Mouse (Mus musculus): Measurements from ENCODE around the gene Man1a.

Gene Man1a

DNA sequence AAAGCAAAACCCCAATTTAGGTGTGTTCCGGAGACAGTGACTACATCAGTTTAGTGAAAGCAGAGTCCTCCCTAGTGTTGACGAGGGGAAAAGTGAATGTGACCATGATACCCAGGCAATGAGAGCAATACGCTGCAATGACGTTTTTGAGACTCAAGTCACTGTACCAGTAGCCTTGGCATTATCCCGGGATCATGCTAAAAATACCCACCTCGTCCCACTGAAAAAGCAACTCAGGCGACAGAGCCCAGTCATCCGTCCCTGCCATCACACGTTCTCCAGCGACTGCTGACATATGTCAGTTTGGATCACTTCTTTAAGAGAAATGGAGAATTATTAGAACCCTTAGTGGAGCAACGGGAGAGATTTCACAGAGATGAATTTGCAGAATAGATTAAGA is 13.6 kb downstream of the Man1a start:
- in situ Hi-C loops (cut with MboI; ENCODE audit: low sequenced_read_pairs): no loop called here

DNA sequence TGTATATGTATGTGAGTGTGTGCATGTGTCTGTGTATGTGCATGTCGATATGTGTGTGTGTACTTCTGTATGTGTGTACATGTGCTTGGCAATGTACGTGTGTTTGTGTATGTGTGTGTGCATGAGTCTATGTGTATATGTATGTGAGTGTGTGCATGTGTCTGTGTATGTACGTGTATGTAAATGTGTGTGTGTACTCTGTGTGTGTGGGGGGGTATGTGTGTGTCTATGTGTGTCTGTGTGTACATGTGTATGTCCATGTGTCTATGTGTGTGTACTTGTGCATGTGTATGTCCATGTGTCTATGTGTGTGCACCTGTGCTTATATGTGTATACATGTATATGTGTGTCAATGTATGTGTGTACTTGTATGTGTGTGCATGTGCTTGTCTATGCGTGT is 15.2 kb downstream of the Man1a start:
- in situ Hi-C loops (cut with MboI; ENCODE audit: low sequenced_read_pairs): no loop called here

- in situ Hi-C loops (cut with MboI; ENCODE audit: low sequenced_read_pairs): no loop called here
These were observed 15.8 kb downstream of the Man1a start for GRCm38 (mm10) chr10:54060587-54060986.

DNA sequence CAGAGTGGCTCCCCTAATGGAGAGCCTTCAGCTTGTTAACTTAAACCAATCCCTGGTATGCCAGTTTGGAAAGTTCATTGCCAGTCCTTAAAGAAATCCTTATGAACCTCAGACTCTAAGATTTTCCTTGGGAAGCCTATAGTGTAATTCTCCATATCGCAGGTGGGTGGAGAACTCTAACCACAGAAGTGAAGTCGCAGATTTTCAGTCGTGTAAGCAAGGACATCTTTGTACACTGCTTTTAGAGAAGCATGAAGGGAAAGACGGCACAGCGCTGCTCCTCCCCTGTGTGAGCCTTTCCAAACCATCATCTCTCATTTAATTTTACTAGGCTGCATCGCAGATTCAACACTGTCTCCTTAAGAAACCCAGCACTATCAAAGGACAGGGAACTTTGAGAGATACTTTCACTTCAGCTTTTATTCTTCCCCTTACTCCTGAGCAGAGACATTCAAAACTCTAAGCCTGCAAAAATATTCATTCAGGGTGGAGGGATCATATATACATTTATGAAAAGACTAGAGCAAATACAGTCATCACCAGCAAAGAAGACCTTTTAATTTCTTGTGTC is 16.6 kb downstream of the Man1a start:
- in situ Hi-C loops (cut with MboI; ENCODE audit: low sequenced_read_pairs): no loop called here

DNA sequence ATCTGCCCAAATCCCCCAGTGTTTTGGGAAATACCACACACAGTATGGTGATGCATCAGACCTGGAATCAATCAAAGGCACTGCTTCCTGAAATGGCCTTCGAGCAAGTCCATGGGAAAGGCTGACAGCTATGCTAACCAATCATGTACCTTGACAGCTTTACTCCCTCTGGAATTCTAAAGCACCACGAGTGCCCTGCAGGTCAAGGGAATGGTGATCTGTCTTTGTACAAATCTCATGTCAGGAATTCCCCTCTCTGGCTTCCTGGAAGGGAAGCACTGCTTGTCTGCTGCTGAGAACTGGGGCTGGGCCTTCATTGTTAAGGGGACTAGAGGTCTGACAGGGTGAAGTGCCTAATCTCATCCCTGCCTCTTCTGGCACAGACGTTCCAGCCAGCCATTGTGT is 17.3 kb downstream of the Man1a start:
- in situ Hi-C loops (cut with MboI; ENCODE audit: low sequenced_read_pairs): no loop called here

DNA sequence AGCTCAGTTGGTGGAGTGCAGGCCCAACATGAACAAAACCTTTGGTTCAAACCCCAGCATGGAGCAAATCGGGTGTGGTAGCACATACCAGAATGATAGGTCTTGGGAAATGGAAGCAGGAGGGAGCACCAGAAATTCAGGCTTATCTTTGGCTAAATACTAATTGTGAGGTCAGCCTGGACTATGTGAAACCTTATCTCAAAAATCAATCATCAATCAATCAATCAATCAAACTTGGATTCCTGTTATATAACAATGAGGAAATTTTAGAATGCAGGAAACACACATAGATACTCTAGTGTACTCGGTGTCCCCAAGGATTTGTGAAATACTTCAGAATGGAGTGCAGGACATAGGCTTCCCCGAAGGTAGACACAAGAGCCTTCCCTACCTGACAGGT is 17.8 kb downstream of the Man1a start:
- in situ Hi-C loops (cut with MboI; ENCODE audit: low sequenced_read_pairs): no loop called here

GRCm38 (mm10) chr10:54054188-54054587 is 22.2 kb downstream of the Man1a start:
- in situ Hi-C loops (cut with MboI; ENCODE audit: low sequenced_read_pairs): no loop called here

DNA sequence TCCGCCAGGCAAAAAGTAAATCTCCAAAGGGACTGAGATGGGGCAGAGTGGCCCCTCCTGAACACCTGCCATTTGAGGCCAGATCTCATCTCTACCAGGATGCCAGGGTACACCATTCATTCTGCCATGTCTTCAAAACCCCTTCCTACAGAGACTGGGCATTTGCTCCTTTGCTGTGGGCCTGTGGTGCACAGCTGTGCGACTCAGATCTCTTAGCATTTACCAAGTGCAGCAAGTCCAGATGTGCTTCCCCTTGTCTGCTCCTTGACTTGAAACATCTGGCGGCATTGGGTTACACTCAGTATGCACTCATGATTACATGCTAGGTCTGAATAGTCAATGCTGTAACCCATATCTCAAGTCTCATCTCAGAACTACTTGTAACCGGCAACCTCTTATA is 28.5 kb downstream of the Man1a start:
- in situ Hi-C loops (cut with MboI; ENCODE audit: low sequenced_read_pairs): no loop called here

GRCm38 (mm10) chr10:54043358-54043757 is 33.1 kb downstream of the Man1a start:
- in situ Hi-C loops (cut with MboI; ENCODE audit: low sequenced_read_pairs): no loop called here

- in situ Hi-C loops (cut with MboI; ENCODE audit: low sequenced_read_pairs): no loop called here
These were observed 34.1 kb downstream of the Man1a start for GRCm38 (mm10) chr10:54042212-54042840.

DNA sequence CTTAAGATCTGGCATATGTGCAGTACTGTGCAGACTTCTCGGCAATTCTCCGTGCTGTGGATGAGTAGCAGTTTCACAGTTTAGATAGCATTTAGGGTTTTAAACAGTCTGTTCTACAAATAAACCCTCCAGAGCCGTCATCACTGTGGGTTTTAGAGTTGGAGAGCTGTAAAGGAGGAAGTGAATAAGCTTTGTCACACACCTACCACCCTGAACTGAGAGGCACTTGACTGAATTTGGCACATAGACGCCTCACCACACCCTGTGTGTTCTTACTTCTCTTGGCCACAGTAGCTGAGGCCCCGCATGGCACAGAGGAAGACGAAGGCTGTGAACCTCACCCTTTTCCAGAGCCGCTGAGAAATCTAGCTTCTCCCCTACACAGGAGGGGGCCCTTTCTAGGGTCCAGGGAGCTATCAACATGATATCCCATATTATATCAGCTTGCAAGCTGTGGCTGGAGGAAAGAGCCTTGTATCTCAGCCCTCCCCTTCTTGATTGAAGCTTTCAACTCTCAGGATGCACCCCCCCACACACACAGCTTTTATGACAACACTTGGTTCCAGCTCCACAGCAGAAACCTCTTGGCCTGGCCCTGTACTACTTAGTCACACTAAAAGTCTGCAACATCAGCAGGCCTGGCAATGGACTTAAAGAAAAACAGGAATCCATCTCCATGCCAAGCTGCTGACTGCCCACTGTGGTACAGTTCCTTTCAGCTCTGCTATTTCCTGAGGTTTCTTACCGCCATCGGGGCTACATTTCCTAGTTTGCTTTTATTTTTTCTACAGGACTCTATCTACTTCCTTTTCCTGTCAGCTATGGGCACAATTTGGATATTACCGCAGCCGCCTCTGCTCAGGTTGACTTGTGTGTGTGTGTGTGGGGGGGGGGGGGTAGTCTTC is 35.9 kb downstream of the Man1a start:
- in situ Hi-C loops (cut with MboI; ENCODE audit: low sequenced_read_pairs): no loop called here

- in situ Hi-C loops (cut with MboI; ENCODE audit: low sequenced_read_pairs): no loop called here
These were observed 36.7 kb downstream of the Man1a start for GRCm38 (mm10) chr10:54039754-54040153.

DNA sequence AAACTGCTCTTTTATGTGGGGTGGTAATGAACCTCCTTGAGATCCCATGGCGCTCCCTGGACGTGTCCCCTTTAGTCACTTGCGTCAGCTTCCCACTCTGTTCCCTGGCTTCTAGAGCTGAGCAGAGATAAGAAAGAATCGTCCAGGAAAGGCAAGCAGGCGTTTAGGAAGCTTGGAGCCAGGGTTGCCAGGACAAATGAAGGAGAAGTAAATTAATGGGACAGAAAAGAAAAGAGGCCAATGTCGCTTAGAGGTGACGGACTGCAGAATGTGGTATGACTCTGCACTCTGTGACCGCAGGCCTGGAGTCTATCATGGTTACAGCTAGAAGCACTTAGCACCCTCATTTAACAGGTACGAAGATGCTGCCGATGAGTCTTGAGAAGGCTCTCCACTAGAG is 37.7 kb downstream of the Man1a start:
- in situ Hi-C loops (cut with MboI; ENCODE audit: low sequenced_read_pairs): no loop called here

GRCm38 (mm10) chr10:54038180-54038579 is 38.2 kb downstream of the Man1a start:
- in situ Hi-C loops (cut with MboI; ENCODE audit: low sequenced_read_pairs): no loop called here

GRCm38 (mm10) chr10:54037348-54038010 is 38.9 kb downstream of the Man1a start:
- in situ Hi-C loops (cut with MboI; ENCODE audit: low sequenced_read_pairs): no loop called here

DNA sequence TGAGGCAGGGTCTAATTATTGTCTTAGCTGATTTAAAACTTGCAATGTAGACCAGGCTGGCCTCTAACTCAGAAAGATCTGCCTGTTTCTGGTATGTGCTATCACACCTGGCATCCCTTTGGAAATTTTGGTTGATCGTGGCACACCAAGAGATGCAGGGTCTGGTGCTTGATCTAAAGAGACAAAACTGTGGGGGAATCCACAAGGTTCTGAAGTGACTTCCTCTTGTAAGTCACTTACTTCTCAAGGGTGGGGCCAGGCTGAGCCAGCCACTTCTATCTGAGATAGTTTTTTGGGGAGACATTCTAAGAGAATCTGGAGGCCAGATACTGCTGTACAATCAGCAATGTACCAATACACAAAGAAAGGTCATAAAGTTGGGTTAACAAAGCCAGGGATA is 40.8 kb downstream of the Man1a start:
- in situ Hi-C loops (cut with MboI; ENCODE audit: low sequenced_read_pairs): no loop called here

GRCm38 (mm10) chr10:54034779-54035178 is 41.6 kb downstream of the Man1a start:
- in situ Hi-C loops (cut with MboI; ENCODE audit: low sequenced_read_pairs): no loop called here

DNA sequence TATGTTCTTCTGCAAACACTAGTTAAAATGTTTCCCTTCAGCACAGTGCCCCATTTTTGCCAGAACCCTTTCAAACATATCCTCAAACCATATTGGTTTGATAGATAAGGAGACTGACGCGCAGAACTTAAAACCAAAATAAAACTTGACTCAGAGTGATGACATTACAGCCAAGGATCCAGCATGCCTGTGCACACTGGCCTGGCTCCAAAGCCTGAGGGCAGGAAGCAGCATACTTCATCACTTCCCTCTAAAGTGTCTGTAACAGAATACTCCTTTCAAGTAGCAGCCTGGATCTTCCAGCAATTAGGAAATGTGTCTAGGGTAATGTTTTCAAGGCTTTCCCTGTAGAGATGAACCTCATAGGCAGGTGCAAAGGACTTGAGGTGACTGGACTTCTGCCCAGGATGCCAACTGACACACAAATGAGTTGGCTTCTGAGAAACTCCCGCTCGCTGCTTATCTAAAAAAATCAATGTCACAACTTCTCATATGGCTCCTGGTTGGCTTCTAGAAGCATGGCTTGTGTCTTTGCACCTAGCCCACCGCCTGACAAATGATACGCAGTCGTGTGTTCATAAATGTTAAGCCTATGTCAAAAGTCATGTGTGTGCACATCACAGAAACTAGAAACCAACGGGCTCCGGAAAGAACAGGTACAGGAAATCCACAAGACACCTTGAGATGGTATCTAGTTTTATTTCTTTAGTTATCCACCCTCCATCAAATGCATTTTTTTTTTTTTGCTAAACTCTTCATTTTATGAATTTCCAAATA is 43.9 kb downstream of the Man1a start:
- in situ Hi-C loops (cut with MboI; ENCODE audit: low sequenced_read_pairs): no loop called here

DNA sequence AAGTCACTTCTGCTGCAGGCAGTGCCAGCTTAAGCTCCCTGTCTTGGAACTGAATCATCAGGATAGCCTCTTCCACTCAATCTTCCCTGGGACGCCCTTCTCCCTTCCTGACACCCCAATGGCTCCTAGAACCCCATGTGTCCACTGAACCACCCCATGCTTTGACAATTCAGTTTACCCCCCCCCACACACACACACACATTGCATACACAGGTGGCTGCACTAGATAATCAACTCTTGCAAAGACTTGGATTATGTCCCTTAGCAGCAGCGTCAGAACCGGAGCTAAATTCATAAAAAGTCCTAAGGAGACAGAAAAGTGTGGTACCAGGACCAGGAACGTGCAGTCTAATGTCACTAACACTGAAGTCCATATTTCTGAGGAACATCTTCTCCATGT is 47.5 kb downstream of the Man1a start:
- in situ Hi-C loops (cut with MboI; ENCODE audit: low sequenced_read_pairs): no loop called here

DNA sequence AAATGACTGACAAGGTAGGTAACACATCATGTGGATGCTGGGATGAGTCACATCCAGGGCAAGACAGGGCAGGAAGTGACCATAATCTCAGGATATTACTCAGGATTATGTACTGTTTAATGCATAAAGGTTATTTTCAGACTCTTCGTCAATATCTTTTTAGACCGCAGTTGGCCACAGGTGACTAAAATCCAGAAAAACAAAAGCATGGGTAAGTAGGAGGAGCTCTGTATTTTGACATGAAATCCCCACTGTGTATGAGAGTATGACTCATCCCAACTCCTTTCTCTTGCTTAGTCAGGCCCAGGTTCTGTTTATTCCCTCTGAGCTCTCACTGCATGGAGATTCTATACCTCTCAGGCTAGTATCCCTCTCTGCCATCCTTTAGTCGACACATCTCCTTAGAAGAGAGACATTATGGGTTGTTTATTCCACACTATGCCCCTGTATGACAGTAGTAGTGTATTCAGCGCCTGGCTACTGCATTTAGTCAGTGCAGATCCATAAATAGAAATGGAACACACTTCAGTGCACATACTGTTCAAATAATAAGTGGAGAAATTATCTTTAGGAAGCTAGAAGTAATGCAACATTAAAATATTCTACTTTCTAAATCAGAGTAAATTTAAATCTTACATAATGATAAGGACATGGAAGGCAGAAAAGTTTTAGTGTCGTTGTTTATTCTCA is 49.5 kb downstream of the Man1a start:
- in situ Hi-C loops (cut with MboI; ENCODE audit: low sequenced_read_pairs): no loop called here

Measured in CH12F3 (cell line).